Mouse (Mus musculus): ENCODE measurements around the gene Prr12. TPM values are rescaled to one million over a fixed set of nuclear protein-coding genes. Genes with fewer than 3 reads are reported as not detected.

Prr12 gene
- polyA plus RNA-seq, 1 experiment from 2014 or later, result 9.6 TPM

- H3K9me3 ChIP-seq, result no peaks in the 10 kb centered on the region
- ATAC-seq (ENCODE audit: insufficient read depth, low FRiP score, low read depth), result no peak
- WGBS, result 78% methylated on average over 6 of the region's 6 CpGs
- H3K4me1 ChIP-seq, result peaks cover 19% of the 10 kb centered on the region; the same call in 1 of the 2 replicates
- H3K4me3 ChIP-seq (replicated peaks), result no peak overlapping the region
- H3K4me2 ChIP-seq, result peak overlapping the region; percentile 71
- no peak overlapping the region for H3K27ac ChIP-seq
- no peak overlapping the region for H3K9ac ChIP-seq
- 0 out of 2 replicates have a peak, but pooled peaks cover 5% of the 10 kb centered on the region for H3K36me3 ChIP-seq
- no peaks in the 10 kb centered on the region for H3K27me3 ChIP-seq (replicated peaks)
Measured at GRCm38 (mm10) chr7:45060632-45061122, 8.0 kb upstream of the Prr12 start.

GRCm38 (mm10) chr7:45058607-45059571 is 6.2 kb upstream of the Prr12 start:
- no peak overlapping the region for H3K9ac ChIP-seq
- WGBS, result 78% methylated on average over 10 of the region's 10 CpGs
- H3K36me3 ChIP-seq, result 0 out of 2 replicates have a peak, but pooled peaks cover 2% of the 10 kb centered on the region
- ATAC-seq (ENCODE audit: insufficient read depth, low FRiP score, low read depth), result no peak
- H3K4me2 ChIP-seq, result no peak overlapping the region
- H3K4me3 ChIP-seq (replicated peaks), result no peak overlapping the region
- H3K27me3 ChIP-seq (replicated peaks), result no peaks in the 10 kb centered on the region
- H3K27ac ChIP-seq, result no peak overlapping the region
- peaks cover 13% of the 10 kb centered on the region; the same call in 1 of the 2 replicates for H3K4me1 ChIP-seq
- no peaks in the 10 kb centered on the region for H3K9me3 ChIP-seq

DNA sequence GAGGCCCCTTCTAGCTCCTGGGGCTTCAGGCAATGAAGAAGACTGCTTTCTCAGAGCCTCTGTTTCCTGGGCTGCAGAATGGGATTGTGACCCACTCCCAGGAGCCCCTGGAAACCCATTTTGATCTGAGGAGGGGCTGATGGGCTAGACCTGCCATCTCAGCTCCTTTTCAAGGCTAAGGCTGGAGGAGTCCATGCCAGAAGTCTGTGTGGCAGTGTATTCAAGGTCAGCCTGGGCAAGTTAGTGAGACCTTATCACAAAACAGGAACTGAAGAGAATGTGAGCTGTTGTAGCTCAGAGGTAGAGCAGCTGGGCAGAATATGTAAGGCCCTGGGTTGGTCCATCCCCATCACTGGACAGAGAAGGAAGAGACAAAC is 4.3 kb upstream of the Prr12 start:
- Histone ChIP-seq H3K27me3 (replicated peaks) (no peaks in the 10 kb centered on the region), H3K9ac (no peak overlapping the region), H3K4me2 (no peak overlapping the region), H3K27ac (no peak overlapping the region), H3K4me3 (replicated peaks) (no peak overlapping the region), H3K9me3 (no peaks in the 10 kb centered on the region), H3K36me3 (no peaks in the 10 kb centered on the region), H3K4me1 (peaks cover 12% of the 10 kb centered on the region; the same call in 1 of the 2 replicates)
- no peak for ATAC-seq (ENCODE audit: insufficient read depth, low FRiP score, low read depth)

- Histone ChIP-seq H3K4me1 (peaks cover 12% of the 10 kb centered on the region), H3K4me2 (no peak overlapping the region), H3K9me3 (no peaks in the 10 kb centered on the region), H3K36me3 (no peaks in the 10 kb centered on the region), H3K27ac (no peak overlapping the region), H3K27me3 (replicated peaks) (no peaks in the 10 kb centered on the region), H3K9ac (no peak overlapping the region), H3K4me3 (replicated peaks) (no peak overlapping the region)
- ATAC-seq (ENCODE audit: insufficient read depth, low FRiP score, low read depth), result no peak
- WGBS, result 65% methylated on average over 14 of the region's 14 CpGs
Measured at GRCm38 (mm10) chr7:45056329-45056971, 3.8 kb upstream of the Prr12 start.

GRCm38 (mm10) chr7:45053931-45054510 is 1.3 kb upstream of the Prr12 start:
- Histone ChIP-seq H3K9me3 (no peaks in the 10 kb centered on the region), H3K4me1 (peaks cover 17% of the 10 kb centered on the region), H3K36me3 (peaks cover 13% of the 10 kb centered on the region), H3K27ac (peak overlapping the region; percentile 100), H3K27me3 (replicated peaks) (no peaks in the 10 kb centered on the region), H3K4me3 (replicated peaks) (peak overlapping the region; percentile 82), H3K9ac (peak overlapping the region; percentile 52; the same call in 1 of the 2 replicates), H3K4me2 (peak overlapping the region; percentile 94)
- ATAC-seq (ENCODE audit: insufficient read depth, low FRiP score, low read depth), result peak; percentile 94
- WGBS, result under 1% methylated on average over 33 of the region's 33 CpGs

DNA sequence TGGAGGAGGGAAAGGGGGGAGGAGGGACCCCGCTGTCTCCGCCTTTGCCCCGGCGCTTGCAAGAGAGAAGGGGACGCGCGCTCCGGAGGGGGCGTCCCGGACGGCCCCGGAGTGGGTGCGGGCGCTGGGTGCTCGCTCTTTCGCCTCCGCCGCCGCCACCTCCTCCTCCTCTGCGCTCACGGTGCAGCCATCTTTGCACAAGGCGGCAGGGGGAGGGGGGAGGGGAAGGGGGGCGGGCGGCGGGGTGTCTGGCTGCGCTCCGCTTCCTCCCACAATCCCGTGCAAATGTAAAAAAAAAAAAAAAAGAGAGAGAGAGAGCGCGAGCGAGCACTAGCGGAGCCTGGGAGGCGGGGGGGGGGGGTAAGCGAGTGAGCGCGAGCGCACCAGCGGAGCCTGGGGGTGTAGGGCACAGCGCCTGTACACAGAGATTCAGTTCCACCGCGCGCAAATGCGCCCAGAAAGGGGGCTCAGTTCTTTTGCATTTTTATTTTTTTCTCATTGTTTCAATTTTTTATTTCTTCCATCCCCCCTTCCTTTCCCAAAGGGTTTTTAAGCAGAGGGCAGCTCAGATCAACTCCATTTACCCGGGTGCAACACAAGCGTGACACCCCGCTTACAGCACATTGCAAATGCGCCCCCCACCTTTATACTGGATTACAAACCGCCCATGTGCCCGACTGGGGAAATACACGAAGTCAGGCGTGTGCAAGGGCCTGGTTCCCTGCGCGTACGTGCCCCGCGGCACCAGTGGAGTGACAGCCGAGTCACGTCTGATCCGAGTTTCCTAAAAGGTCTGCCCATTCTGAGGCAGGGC is 643 bp upstream of the Prr12 start:
- Histone ChIP-seq H3K9ac (peak overlapping the region; percentile 70), H3K36me3 (peaks cover 20% of the 10 kb centered on the region), H3K27me3 (replicated peaks) (no peaks in the 10 kb centered on the region), H3K9me3 (no peaks in the 10 kb centered on the region), H3K27ac (peak overlapping the region; percentile 100), H3K4me3 (replicated peaks) (peak overlapping the region; percentile 82), H3K4me1 (peaks cover 17% of the 10 kb centered on the region), H3K4me2 (peak overlapping the region; percentile 94)
- WGBS, result 1% methylated on average over 23 of the region's 59 CpGs
- ATAC-seq (ENCODE audit: insufficient read depth, low FRiP score, low read depth), result peak; percentile 27

DNA sequence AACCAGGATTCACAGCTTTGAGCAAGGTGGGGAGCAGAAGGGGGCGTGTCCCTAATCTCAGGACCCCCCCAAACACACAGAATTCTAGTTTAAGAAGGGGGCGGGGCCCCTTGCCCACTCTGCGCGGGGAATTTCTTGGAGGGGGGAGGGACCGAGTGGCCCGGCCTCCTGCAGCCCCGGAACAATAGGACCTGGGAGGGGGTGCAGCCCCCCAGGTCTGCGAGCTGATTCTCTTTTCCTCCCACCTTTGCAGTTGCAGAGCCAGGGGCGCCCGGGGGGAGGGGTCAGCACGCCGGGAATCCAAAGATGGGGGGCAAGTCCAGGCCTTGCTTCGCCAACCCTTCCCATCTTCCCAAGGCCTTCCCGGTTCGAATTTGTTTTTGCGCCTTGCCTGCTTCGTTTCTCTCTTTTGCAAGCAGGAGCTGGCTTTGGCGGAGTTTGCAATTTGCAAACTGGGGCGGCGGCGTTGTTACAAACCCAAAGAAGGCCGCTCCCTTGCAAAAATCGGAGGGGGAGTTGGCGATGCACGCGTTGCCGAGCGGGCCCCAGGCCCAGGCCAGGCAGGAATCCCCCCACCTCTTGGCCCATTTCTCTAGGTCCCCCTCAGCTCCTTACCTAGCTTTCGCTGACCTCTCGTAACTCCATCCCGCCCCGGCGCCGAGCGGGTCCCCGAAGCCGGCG is 360 bp downstream of the Prr12 start:
- H3K27me3 ChIP-seq (replicated peaks), result no peaks in the 10 kb centered on the region
- H3K4me3 ChIP-seq (replicated peaks), result peak overlapping the region; percentile 82
- H3K27ac ChIP-seq, result peak overlapping the region; percentile 100
- WGBS, result under 1% methylated on average over 38 of the region's 38 CpGs
- peaks cover 30% of the 10 kb centered on the region for H3K36me3 ChIP-seq
- H3K4me2 ChIP-seq, result peak overlapping the region; percentile 94
- H3K9me3 ChIP-seq, result no peaks in the 10 kb centered on the region
- H3K9ac ChIP-seq, result peak overlapping the region; percentile 70
- ATAC-seq (ENCODE audit: insufficient read depth, low FRiP score, low read depth), result no peak
- H3K4me1 ChIP-seq, result peaks cover 17% of the 10 kb centered on the region

GRCm38 (mm10) chr7:45051601-45051974 is 1.1 kb downstream of the Prr12 start:
- peak overlapping the region; percentile 82 for H3K4me3 ChIP-seq (replicated peaks)
- H3K36me3 ChIP-seq, result peaks cover 38% of the 10 kb centered on the region
- peaks cover 17% of the 10 kb centered on the region for H3K4me1 ChIP-seq
- peak overlapping the region; percentile 94 for H3K4me2 ChIP-seq
- peak overlapping the region; percentile 70 for H3K9ac ChIP-seq
- no peak for ATAC-seq (ENCODE audit: insufficient read depth, low FRiP score, low read depth)
- no peaks in the 10 kb centered on the region for H3K27me3 ChIP-seq (replicated peaks)
- 3% methylated on average over 13 of the region's 13 CpGs for WGBS
- no peaks in the 10 kb centered on the region for H3K9me3 ChIP-seq
- H3K27ac ChIP-seq, result peak overlapping the region; percentile 100

- Histone ChIP-seq H3K4me1 (peaks cover 17% of the 10 kb centered on the region), H3K27ac (peak overlapping the region; percentile 100; the same call in 1 of the 2 replicates), H3K36me3 (peaks cover 43% of the 10 kb centered on the region), H3K9ac (no peak overlapping the region), H3K9me3 (no peaks in the 10 kb centered on the region), H3K4me2 (peak overlapping the region; percentile 94), H3K4me3 (replicated peaks) (peak overlapping the region; percentile 82), H3K27me3 (replicated peaks) (no peaks in the 10 kb centered on the region)
- 8% methylated on average over 16 of the region's 16 CpGs for WGBS
- ATAC-seq (ENCODE audit: insufficient read depth, low FRiP score, low read depth), result peak; percentile 12
Measured at GRCm38 (mm10) chr7:45050945-45051600, 1.6 kb downstream of the Prr12 start.

GRCm38 (mm10) chr7:45048923-45049657 is 3.6 kb downstream of the Prr12 start:
- no peak overlapping the region for H3K4me3 ChIP-seq (replicated peaks)
- no peaks in the 10 kb centered on the region for H3K27me3 ChIP-seq (replicated peaks)
- peaks cover 17% of the 10 kb centered on the region for H3K4me1 ChIP-seq
- H3K27ac ChIP-seq, result no peak overlapping the region
- H3K4me2 ChIP-seq, result no peak overlapping the region
- H3K9me3 ChIP-seq, result no peaks in the 10 kb centered on the region
- H3K36me3 ChIP-seq, result peaks cover 60% of the 10 kb centered on the region
- no peak for ATAC-seq (ENCODE audit: insufficient read depth, low FRiP score, low read depth)
- 92% methylated on average over 23 of the region's 23 CpGs for WGBS
- no peak overlapping the region for H3K9ac ChIP-seq
